Mouse (Mus musculus) liver, adult (tissue): Measurements from ENCODE around the gene Ncs1.

Experiments
- GATA4 ChIP-seq: IDR thresholded peaks from 2 replicates; pipeline ENCODE4 v1.6.1; 2014; ENCODE audit warnings: mild to moderate bottlenecking, low read length; ENCODE audit not compliant: insufficient replicate concordance

Ncs1 gene

DNA sequence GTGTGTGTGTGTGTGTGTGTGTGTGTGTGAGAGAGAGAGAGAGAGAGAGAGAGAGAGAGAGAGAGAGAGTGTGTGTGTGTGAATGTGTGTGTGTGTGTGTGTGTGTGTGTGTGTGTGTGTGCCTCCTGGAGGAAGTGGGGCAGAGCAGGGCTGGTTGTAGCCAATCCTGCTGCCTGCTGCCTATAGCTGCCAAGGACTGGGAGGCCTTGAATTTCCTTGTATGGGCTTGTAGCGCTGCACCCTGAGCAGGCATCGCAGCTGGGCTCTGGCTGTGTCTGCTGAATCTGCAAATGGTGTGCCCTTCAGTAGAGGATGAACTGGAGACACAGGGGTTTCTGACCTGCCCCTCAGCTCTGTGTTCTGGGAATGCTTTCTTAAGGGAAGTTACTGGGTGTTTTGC is 72.5 kb downstream of the Ncs1 start:
- TF ChIP-seq GATA4: no peak

DNA sequence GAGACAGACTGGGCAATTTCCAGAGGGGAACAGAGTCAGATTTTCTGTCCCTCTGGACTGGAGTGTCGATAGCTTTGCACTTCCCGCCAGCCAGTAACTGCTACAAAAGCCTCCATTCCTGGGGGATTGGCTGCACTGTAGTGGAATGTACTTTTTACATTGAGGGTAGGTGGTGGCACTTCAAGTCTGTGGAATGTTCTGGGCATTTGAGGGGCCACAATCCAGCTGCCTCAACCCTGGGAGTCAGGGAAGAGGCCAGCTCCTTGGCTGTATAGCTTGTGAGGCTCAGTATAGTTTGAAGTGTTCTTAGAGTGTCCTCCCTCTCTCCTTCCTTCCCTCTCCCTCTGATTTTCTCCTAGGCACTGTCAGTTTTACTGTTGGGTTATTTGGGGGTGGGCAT is 73.6 kb downstream of the Ncs1 start:
- no peak for TF ChIP-seq GATA4

DNA sequence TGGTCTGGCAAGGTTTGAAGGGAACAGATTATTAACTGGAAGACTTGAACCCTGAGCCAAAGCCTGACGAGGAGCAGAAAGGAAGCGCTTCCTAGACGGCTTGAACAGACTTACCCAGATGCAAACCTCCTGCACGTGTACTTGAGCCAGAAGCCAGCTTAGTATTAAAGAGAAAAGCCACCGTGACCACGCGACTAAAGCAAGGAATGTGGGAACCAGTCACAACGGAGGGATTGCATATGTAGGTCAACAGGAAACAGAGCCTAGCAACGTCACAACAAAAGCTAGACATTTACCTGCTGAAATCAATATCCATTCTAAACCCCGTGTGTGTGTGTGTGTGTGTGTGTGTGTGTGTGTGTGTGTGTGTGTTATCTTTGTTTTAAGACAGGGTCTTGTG is 81.6 kb downstream of the Ncs1 start:
- TF ChIP-seq GATA4: no peak

DNA sequence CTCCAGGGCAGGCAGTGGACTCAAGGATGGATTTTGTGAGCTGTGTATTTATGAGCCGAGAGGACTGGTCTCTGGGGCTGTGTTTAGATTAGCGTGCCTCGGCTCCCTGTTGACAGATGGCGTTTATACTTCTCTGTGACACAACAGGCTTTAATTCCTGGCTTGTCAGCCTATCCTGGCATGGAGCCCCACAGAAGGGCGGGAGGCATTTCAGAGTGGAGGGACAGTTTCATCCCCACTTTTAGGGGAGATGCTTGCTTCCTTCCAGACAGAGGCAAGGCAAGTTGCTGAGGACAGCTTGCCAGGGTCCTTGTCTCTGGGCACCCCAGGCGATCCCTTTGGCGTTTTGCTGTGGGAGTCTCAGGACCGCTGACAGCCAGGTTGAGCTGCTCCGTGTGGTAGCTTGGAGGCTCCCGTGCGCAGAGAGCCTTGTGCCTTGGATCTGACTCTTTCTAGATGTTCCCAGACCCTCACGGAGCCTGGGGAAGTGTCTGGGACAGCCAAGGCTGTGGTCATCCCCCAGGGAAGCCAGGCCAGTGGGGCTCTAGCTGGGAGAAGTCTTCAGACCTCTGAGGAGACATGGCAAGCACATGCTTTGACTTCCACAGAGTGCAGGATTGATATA is 92.2 kb downstream of the Ncs1 start:
- TF ChIP-seq GATA4: no peak

DNA sequence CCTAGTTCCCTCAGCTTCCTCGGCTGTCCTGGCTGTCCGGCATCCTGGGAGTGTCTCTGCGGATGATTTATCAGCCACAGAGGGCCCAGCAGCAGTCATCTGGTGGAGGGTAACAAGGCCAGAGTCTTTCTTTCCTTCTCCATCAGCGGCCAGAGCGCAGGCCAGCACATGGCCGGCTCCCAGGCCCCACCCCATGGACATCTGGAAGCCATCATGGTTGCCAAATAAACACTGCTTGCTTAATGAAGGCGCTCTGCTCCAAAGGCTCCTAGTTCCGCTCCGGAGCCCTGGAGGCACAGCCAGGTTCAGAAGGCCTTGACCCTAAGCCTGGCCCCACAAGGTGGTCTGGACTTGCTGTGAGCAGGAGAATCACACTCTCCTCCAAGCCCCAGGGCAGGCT is 94.2 kb downstream of the Ncs1 start:
- no peak for TF ChIP-seq GATA4

DNA sequence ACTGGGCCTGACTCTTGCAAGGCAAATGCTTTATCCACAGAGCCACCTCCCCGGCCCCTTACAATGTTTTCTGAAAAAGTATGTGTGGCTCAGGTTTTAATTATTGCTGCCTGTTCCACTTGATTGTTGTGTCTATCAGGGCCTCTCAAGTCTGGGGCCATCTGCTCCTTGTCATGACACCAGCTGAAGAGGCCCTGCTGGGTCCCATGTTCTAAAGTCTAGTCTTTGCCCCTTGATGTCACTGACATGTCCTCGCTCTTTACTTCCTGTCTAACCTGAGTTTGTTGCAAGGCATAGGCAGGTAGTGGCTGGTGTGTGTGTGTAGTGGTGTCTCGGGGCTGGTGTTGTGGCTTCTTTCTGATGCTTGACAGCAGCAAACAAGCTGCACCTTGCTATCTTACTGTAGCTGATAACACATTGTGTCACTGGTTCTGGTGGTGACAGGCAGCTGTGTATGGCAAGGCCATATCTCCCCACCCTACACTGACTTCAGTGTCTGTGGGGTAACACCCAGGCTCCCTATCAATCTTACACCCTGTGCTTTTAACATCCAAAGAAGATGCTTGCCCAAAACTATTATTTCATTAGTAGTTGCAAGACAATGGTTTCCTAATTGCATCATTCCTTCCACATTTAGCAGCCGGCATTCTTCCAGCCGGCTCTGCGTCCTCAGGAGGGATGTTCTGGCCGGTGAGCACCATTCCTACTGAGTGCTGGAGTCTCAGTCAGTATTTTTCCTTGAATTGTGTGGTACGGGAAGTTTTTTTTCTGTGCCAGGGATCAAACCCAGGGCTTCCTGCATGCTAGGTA is 96.3 kb downstream of the Ncs1 start:
- TF ChIP-seq GATA4: no peak
